Mouse (Mus musculus) limb, embryonic 14.5 days (tissue): ENCODE data around the gene Bcorl1. TPM values are rescaled to one million over a fixed set of nuclear protein-coding genes. Genes with fewer than 3 reads are reported as not detected.
"Not testable (repeated sequence)": the region's sequence is repeated elsewhere in the genome, so short reads cannot be mapped to it uniquely, and the experiment has no call there.

Source experiments
- ATAC-seq: fragments of 200-750 bp; cut with Nextera tagmentation; 2 replicates; pipeline ENCODE4 v1.8.0; 2017; ENCODE audit warnings: low read depth, moderate number of reproducible peaks, moderate TSS enrichment; ENCODE audit not compliant: low FRiP score
- DNase-seq: peaks from one replicate; pipeline ENCODE4 v3.0.0-alpha.2; 2015; ENCODE audit warnings: low spot score
- H3K27ac ChIP-seq: fragments of 300-500 bp; sonication (generic); replicated peaks from 2 replicates; pipeline ENCODE4 v1.5.1; 2014; ENCODE audit warnings: low read depth, mild to moderate bottlenecking, low read length, moderate library complexity, mixed read lengths
- H3K27me3 ChIP-seq: fragments of 300-500 bp; sonication (generic); 2 replicates; pipeline ENCODE4 v1.6.1; 2014; ENCODE audit warnings: low read length, mixed read lengths; ENCODE audit not compliant: control insufficient read depth, insufficient read depth
- H3K36me3 ChIP-seq: fragments of 300-500 bp; sonication (generic); 2 replicates; pipeline ENCODE4 v1.6.1; 2014; ENCODE audit warnings: mild to moderate bottlenecking, low read length, moderate library complexity, mixed read lengths; ENCODE audit not compliant: control insufficient read depth, insufficient read depth
- H3K4me1 ChIP-seq: fragments of 300-500 bp; sonication (generic); 2 replicates; pipeline ENCODE4 v1.6.1; 2014; ENCODE audit warnings: antibody characterized with exemption, low read length, mixed read lengths; ENCODE audit not compliant: control insufficient read depth, insufficient read depth
- H3K4me2 ChIP-seq: fragments of 300-500 bp; sonication (generic); replicated peaks from 2 replicates; pipeline ENCODE4 v1.6.1; 2014; ENCODE audit warnings: low read depth, mild to moderate bottlenecking, low read length, moderate library complexity; ENCODE audit not compliant: severe bottlenecking
- H3K4me3 ChIP-seq: fragments of 300-500 bp; sonication (generic); replicated peaks from 2 replicates; pipeline ENCODE4 v1.5.1; 2014; ENCODE audit warnings: low read length
- H3K9ac ChIP-seq: fragments of 300-500 bp; sonication (generic); 2 replicates; pipeline ENCODE4 v1.6.1; 2014; ENCODE audit warnings: mild to moderate bottlenecking, low read depth, low read length, moderate library complexity; ENCODE audit not compliant: severe bottlenecking
- H3K9me3 ChIP-seq: fragments of 300-500 bp; sonication (generic); 2 replicates; pipeline ENCODE4 v1.6.1; 2016; ENCODE audit warnings: low read length; ENCODE audit not compliant: control insufficient read depth
- POLR2A ChIP-seq: fragments of 200-500 bp; IDR thresholded peaks from 2 replicates; pipeline ENCODE4 v1.8.0; 2012; ENCODE audit warnings: inconsistent platforms, mild to moderate bottlenecking, moderate library complexity, borderline replicate concordance; ENCODE audit not compliant: insufficient read depth, insufficient read length; ENCODE audit errors: extremely low read depth
- WGBS: fragments of 180-500 bp; shearing (Covaris S2); extraction: QIAGEN DNeasy Blood & Tissue Kit; methylation state at CpG from one replicate; pipeline ENCODE4 v1.1.7; 2014; 5-methylcytosine and 5-hydroxymethylcytosine counted together
- polyA plus RNA-seq, 2 experiments: library from polyadenylated mRNA; depleted of rRNA in 1 of 2; stranded (reverse) in 1 of 2; unstranded in 1 of 2; fragments of >200 nt; fragmentation: Nextera tagmentation in 1 of 2; extraction: Ambion mirVana in 1 of 2; gene quantifications; 2 replicates each; pipeline versions ENCODE4 v1.2.1 to v1.2.3; 2012 to 2014

Bcorl1 gene
- polyA plus RNA-seq, 2 experiments = 6.8 to 7.9 TPM

- no peak for TF ChIP-seq POLR2A
- no peak for ATAC-seq
- no peak for DNase-seq
- Histone ChIP-seq H3K9ac (no peak overlapping the region), H3K4me3 (no peak overlapping the region), H3K4me1 (no peaks in the 10 kb centered on the region), H3K27me3 (no peaks in the 10 kb centered on the region), H3K4me2 (no peak overlapping the region), H3K9me3 (no peaks in the 10 kb centered on the region), H3K36me3 (no peaks in the 10 kb centered on the region), H3K27ac (no peak overlapping the region)
- WGBS = 22% methylated on average over 5 of the region's 6 CpGs
Measured at GRCm38 (mm10) chrX:48433527-48433899, 92.4 kb downstream of the Bcorl1 start.

GRCm38 (mm10) chrX:48434251-48434650 lies 93.1 kb downstream of the Bcorl1 start:
- Histone ChIP-seq H3K27me3 (no peaks in the 10 kb centered on the region), H3K36me3 (no peaks in the 10 kb centered on the region), H3K27ac (no peak overlapping the region), H3K4me2 (no peak overlapping the region), H3K9me3 (no peaks in the 10 kb centered on the region), H3K9ac (no peak overlapping the region), H3K4me1 (no peaks in the 10 kb centered on the region), H3K4me3 (no peak overlapping the region)
- WGBS = 100% methylated on average over 1 of the region's 1 CpGs
- ATAC-seq (no peak), DNase-seq (no peak)
- no peak for TF ChIP-seq POLR2A

- 49% methylated on average over 9 of the region's 9 CpGs for WGBS
- Histone ChIP-seq H3K9me3 (no peaks in the 10 kb centered on the region), H3K36me3 (no peaks in the 10 kb centered on the region), H3K4me3 (no peak overlapping the region), H3K27me3 (no peaks in the 10 kb centered on the region), H3K27ac (no peak overlapping the region), H3K4me2 (no peak overlapping the region), H3K9ac (no peak overlapping the region), H3K4me1 (no peaks in the 10 kb centered on the region)
- DNase-seq (no peak), ATAC-seq (no peak; the same call in 1 of the 2 replicates)
- TF ChIP-seq POLR2A = no peak
Measured at GRCm38 (mm10) chrX:48435477-48435900, 94.3 kb downstream of the Bcorl1 start.

- not testable (repeated sequence) for H3K9ac ChIP-seq, H3K4me2 ChIP-seq, H3K27ac ChIP-seq, H3K36me3 ChIP-seq, H3K27me3 ChIP-seq, H3K4me3 ChIP-seq, ATAC-seq, DNase-seq, H3K4me1 ChIP-seq, H3K9me3 ChIP-seq
- 86% methylated on average over 6 of the region's 7 CpGs for WGBS
Measured at GRCm38 (mm10) chrX:48436082-48436481, 94.9 kb downstream of the Bcorl1 start.

- Histone ChIP-seq H3K27me3 (no peaks in the 10 kb centered on the region), H3K4me3 (no peak overlapping the region), H3K4me1 (no peaks in the 10 kb centered on the region), H3K4me2 (no peak overlapping the region), H3K27ac (no peak overlapping the region), H3K36me3 (no peaks in the 10 kb centered on the region), H3K9ac (no peak overlapping the region), H3K9me3 (no peaks in the 10 kb centered on the region)
- no peak for TF ChIP-seq POLR2A
- DNase-seq (no peak), ATAC-seq (no peak)
- 42% methylated on average over 4 of the region's 4 CpGs for WGBS
Measured at GRCm38 (mm10) chrX:48439036-48439435, 97.9 kb downstream of the Bcorl1 start.

- no peak for ATAC-seq
- no peak for TF ChIP-seq POLR2A
- Histone ChIP-seq H3K36me3 (no peaks in the 10 kb centered on the region), H3K4me3 (no peak overlapping the region), H3K4me1 (no peaks in the 10 kb centered on the region), H3K27me3 (no peaks in the 10 kb centered on the region), H3K9me3 (no peaks in the 10 kb centered on the region), H3K4me2 (no peak overlapping the region), H3K27ac (no peak overlapping the region), H3K9ac (no peak overlapping the region)
- WGBS = 92% methylated on average over 6 of the region's 6 CpGs
- no peak for DNase-seq
Measured at GRCm38 (mm10) chrX:48441548-48441947, 100.4 kb downstream of the Bcorl1 start.
